Mouse (Mus musculus): Measurements from ENCODE around the gene Dennd6a. TPM values are rescaled to one million over a fixed set of nuclear protein-coding genes. Genes with fewer than 3 reads are reported as not detected.

Dennd6a gene
- polyA plus RNA-seq, 1 experiment from 2014 or later: 41.4 TPM

Small RNA genes lying within 50 kb of the gene (microRNA-seq; reads per million reads assigned to microRNA genes)
- 2.9 reads per million for gene Mir7672 (ENCODE audit: borderline number of aligned reads)

Other genes with a start within 250 kb of the Dennd6a start
- gene Slmap, start 38.9 kb upstream of the Dennd6a start, polyA plus RNA-seq (2015; fragmentation: Nextera tagmentation; extraction: Ambion mirVana): 16.8 and 19.6 TPM in 2 replicates
- 257 and 289 TPM in 2 replicates for gene Arf4, start 64.2 kb downstream of the Dennd6a start, polyA plus RNA-seq (2015; fragmentation: Nextera tagmentation; extraction: Ambion mirVana)
- 14.3 and 15.9 TPM in 2 replicates for gene Pde12, start 96.0 kb downstream of the Dennd6a start, polyA plus RNA-seq (2015; fragmentation: Nextera tagmentation; extraction: Ambion mirVana)
- 0.06 and 0.16 TPM in 2 replicates for gene Dnah12, start 119.4 kb downstream of the Dennd6a start, polyA plus RNA-seq (2015; fragmentation: Nextera tagmentation; extraction: Ambion mirVana)

All from thymus, postnatal 0 days (tissue).